Mouse (Mus musculus): ENCODE measurements at regions not wholly inside any gene's neighbourhood (a gene's known extent, or its start where the extent isn't known, plus 50 kb on each side); places are given as distances from the start of the nearest gene placed in this dataset.
A peak's percentile ranks its signal among the peaks of the same experiment; 100 is the strongest.

DNA sequence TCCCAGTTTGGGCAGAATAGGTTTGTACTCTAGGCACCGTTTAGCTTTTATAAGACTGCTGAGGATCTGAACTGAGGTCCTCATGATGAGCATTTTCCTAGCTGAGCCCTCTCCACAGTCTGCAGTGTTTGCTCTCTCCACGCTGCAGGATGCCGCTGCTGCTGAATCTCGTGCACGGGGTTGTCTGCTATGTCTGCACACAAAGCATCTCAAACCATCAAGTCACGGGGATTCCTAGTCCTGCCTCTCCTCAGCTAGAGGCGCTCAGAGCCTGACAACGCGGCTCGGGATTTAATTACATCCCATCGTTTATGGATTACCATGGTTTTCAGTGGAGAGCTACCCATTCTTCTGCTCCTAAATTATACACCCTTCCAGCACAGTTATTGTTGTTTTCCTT lies 175.6 kb downstream of the Rnf144b start:
- DNase-seq (ENCODE audit: low spot score), result no peak

DNA sequence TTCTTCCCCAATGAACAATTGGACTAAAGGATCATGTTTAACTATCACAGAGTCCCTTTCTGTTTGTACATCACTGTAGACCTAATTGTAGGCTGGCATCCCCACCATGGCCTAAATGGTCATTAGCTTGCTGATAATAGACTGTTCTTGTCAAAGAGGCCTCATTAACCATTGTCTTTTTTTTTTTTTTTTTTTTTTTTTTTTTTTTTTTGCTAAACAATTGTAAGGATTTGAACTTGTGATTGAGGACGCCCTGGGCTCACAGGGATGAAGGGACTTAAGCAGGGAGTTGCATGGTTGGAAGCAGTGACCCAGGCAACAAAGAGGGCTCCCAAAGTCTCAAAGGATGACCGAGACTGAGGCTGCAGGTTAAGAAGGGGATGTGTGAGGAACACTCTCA lies 178.0 kb downstream of the Rnf144b start:
- DNase-seq (ENCODE audit: low spot score), result no peak

DNA sequence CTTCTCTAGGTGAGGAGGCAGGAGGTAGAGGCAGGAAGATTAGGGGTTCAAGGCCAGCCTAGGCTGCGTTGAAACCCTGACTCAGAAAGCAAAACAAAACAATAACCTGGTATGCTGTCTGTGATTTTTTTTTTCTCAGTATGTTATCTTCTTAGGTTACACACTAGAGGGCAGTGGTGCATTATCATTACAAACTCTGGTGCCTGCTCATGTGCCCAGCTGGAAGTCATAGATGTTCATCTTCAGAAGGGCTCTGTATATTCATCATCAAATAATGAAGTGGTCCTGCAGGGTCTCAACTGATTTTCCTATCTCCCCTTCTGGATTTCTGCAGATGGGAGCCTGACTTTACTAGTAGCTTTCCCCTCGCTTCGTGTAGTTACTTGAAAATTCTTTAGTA lies 178.6 kb downstream of the Rnf144b start:
- DNase-seq (ENCODE audit: low spot score), result no peak

DNA sequence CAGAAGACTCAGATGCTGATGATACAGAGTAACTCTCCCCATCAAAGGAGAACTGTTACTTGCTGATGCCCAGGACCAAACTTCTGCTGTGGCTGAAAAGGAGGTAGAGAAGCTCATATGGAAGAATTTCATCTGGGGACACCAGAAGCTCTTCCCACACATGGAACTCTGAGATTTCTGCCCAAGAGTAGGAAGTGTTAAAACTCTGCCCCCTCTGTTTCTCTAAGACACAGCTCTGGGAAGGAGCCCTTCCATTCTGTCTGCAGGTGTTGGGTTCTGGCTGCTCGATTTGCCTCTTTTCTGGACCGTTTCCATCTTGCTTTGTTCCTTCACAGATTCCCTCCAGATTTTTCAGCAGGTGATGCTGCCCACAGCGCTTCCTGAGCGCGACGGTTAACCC lies 187.0 kb downstream of the Rnf144b start:
- DNase-seq (ENCODE audit: low spot score), result no peak

DNA sequence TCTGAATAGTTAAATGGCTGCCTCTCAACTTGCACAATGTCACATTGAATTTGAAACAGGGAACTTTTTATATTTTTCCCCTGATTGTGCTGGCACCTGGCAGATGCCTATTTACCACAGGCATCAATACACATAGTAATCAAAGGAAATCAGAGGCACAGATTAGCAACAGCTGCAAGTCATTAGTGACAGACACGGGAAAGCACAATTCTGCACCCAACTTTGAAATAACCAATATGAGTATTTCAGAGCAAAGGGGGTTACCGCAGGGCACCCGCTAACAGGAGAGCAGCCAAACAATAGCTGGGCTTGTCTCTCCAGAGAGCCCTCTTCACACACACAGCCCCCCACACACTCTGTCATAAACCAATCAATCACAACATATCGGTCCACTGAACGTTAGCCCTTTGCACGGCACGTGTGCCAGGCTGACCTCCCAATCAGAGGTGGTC lies 188.3 kb downstream of the Rnf144b start:
- no peak for DNase-seq (ENCODE audit: low spot score)

DNA sequence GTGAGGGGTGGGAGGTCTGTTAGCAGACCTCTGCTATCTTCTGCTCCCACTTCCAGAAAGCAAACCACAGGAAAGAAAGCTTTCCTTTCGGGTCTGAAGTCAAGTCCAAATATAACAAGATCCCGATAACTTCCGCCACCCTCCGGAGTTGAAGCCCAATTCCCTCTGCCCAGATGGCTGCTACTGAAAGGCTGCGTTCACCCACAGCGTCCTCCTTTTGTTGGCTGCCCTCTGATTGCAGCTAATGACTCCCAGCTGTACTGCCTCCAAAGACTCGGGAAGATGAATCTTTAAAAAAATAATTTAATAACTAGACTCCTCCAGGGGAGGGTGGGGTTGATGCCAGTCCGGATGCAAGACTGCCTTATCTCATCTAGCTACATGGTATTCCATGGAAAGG lies 197.1 kb downstream of the Rnf144b start:
- no peak for DNase-seq (ENCODE audit: low spot score)

DNA sequence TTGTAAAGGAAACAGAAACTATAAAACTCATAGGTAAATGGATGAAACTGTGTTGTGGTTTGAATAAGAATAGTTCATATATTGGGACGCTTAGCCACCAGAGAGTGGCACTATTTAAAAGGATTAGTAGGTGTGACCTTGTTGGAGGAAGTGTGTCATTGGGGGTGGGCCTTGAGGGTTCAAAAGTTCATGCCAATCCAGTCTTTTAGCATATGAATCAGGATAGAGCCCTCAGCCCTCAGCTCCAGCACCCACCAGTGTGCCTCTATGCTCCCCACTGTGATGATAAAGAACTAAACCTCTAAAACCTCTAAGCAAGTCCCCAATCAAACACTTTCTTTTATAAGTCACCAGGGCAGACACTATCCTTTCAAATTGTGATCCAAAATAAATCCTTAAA lies 199.4 kb downstream of the Rnf144b start:
- no peak for DNase-seq (ENCODE audit: low spot score)

DNA sequence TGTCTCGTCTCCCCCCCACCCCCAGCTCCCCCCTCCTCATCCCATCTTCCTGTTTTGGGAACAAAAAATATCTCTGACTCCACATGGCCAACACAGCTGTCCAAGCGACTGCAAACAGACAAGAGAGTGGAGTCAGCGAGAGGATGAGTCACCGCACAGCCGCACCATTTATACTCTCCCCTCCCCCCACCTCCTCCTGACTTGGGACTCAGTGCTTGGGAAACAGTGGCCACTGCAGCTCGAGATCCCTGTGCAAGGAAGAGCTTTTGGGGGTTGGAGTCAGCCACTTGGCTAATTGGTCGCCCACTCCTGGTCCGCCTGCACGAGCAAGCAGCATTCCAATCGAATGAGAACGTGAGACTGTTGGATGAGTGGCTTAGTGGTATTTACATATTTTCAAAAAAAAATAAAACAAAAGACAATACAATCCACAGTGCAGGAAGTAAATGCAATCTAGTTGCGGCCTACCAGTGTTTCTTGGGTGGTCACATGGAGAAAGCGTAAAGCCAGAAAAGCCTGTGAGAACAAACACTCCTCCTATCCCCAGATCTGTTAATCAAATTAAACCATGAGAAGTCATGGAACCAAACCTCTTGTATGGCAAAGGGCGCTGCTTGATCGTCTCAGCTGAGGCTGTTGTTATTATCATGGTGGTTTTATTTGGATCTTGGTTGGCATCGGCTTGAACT lies 213.7 kb downstream of the Rnf144b start:
- no peak for DNase-seq (ENCODE audit: low spot score)

DNA sequence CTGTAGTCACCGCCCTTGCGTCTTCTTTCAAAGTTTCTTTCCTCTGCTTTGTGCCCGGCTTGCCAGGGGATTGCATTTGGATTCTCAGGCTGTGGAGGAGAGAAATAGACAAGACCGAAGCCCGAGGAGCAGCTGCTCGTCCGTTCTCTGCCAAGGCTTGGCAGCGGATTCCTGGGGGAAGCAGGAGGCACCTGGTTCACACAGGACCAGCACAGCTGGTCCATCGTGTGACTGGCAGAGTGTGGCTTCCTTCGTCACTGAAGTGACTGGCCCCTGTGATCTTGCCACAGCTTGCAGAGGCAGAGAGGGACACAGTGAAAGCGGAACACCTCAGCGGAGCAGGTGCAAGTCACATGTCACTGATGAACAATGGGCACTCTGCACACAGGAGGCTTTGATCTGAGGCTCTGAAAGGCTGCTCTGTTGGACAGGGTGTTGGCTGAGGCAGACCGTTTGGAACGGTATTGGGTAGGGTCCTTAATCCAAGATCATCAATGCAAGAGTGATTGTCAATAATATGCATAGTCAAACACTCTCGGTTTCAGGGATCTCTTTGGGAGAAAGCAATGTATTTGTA lies 214.5 kb downstream of the Rnf144b start:
- DNase-seq (ENCODE audit: low spot score), result no peak

DNA sequence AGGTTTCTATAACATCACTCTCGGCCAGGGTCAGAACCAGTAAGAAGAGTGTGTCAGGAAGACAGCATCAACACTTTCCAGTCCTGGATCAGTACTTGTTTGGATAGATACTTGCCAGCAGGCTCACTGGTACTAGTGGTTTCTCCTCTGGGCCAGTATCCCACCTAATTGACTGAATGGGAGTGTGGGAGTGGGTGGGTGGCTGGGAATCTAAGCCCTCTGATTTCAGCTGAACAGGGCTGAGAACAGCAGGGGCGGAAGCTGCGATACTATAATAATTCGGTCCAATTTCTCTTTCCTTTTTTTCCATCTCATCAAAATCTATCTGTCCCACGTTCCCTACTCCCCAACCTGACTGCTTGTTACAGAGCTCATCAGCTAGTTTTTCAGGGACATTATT lies 217.0 kb downstream of the Rnf144b start:
- no peak for DNase-seq (ENCODE audit: low spot score)

DNA sequence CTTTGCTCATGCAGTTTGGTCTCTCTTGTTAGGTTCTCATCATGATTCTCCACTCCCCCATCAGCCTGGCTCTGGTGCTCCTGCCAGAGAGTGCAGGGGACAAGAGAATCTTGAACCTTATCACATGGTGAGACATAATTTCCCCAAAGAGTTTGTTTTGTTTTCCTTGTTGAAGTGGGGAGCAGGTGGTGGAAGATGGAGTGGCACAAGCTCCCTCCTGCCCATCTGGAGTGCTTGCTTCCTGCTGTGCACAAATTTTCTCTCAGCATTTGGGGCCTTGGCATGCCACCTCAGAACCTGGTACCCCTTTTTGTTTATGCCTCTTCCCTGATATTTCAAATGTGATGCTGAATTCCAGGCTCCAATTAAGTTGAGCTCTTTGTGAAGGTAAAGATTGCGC lies 219.9 kb downstream of the Rnf144b start:
- DNase-seq (ENCODE audit: low spot score), result no peak

DNA sequence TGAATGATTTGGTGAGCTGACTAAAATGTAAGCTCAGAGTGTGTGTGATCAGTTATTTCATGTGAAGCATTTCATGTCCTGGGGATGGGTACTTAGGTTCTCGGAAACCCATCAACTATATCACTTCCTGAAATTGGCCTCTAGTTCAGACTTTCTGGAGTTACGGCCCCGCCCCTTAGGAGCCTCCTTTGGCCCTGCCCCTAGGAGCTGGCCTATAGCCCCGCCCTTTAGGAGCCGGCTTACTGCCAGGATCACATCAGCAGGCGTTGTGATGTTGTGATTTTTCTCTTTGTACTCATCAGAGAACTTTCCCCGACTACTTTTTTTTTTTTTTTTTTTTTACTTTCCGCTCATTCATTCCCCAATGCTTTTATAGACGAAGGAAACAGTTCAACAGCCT lies 223.1 kb downstream of the Rnf144b start:
- DNase-seq (ENCODE audit: low spot score), result no peak

DNA sequence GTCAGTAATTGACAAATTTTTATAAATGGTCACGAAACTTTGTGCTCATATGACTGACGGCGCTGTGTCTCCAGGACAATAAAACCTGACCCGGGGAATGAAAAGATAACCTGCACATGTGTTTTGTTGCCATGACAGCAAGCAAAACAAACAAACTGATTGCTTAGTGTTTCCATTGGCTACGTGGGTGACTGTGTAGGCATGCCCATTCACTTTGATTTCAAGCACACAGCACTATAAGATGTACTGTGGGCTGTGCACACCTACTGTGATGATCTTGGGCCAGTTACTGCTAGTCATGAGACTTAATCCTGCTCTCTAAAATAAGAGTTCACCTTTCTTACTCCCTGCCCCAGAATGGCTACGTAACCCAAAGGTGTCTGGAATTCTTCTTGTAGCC lies 225.4 kb downstream of the Rnf144b start:
- no peak for DNase-seq (ENCODE audit: low spot score)

DNA sequence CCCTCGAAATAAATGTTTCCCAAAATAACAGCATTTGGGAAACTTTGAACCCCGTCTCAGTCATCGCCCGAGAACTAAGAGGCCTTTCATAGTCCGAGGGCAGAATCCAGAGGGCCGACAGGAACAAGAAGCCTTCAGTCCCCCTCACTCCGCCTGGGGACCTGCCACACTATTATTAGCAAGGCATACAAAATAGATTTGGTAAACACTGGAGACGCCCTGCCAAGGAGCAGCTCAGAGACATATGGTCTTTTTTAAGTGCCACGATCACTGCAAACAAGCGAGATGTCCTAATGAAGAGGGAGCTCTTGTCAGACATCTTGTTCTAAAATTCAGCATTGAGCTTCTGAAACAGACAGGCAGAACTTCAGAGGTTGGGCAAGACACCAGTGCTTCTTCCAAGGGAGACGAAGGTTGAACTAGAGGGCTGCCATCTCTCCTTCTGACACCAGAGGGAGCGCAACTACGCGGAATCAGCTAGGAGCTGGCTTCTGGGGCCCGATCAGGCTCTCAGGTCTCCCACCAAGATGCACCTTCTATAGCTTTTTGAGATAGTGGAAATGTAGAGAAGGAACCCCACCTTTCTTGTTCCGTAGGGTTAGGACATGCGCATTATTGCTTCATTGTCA lies 226.2 kb downstream of the Rnf144b start:
- DNase-seq (ENCODE audit: low spot score), result peak; percentile 34

DNA sequence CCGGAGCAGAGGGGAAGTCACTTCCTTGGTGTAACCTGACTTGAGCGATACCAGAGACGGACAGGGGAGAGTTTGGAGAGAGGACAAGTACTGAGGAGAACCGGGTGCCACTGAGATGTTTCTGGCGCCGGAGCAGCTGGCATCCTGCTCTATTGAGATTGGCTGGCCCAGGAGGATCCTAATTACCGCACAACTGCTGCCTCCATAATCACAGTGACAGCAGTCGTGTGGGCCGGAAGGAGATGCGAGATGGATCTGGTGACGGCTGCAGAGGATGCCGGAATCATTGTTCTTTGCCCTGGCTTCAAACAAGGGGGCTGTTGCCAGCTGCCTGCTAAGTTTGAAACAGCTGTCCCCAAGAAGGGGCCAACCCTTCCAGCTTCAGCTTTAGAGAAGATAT lies 232.0 kb downstream of the Rnf144b start:
- no peak for DNase-seq (ENCODE audit: low spot score)

DNA sequence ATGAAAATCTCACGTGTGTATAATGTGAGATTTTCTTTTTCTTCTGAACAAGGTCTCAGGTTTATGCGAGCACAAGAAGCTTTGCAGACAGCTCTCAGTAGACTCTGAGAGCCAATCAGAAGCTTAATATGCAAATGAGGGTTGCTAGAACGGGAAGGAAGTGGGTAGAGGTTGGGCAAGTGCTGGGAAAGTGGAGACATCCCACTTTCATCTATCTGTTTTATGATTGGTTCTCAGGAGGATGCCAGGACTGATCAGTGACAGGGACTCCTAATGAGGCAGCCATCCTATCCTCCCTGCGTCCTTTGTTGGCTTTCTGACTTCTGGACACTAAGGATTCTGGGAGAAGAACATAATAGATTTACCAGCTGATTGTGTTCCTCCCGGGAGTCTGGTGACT lies 232.7 kb downstream of the Rnf144b start:
- DNase-seq (ENCODE audit: low spot score), result no peak

DNA sequence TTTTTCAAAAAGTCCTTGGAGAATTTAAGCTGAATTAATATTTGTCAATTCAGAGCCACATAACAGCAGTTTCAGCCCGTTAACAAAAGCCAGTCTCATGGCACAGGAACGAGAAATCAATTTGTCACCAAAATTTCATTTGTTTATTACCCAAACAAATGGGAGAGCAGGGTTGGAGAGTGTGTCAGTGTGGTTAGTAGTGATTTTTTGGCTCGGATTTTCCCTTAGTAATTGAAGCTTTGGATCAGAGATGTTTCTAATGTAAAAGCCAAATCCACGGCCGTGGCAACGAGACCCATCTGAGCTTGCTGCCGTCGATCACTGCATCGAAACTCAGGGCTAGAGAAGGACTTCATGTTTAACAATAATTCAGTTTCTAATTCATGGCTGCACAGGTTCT lies 236.5 kb downstream of the Rnf144b start:
- DNase-seq (ENCODE audit: low spot score), result no peak

DNA sequence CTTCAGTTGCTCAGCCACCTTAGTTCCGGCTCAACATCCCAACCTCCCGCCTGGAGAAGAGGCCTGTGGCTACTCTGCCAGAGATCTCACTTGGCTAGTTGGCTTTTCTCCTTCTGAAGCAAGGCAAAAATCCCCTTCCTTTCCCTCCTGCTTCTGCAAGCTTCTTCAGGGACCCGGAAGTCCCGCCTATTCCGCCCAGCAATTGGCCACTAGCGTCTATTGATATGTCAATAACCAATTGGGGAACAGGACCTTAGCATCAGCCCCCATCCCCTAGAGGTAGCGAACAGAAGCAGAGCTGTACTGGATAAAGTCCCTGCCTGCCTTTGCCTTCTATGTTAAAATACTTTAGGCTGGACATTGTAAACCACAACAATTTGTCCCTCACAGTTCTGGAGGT lies 243.3 kb downstream of the Rnf144b start:
- DNase-seq (ENCODE audit: low spot score), result no peak

DNA sequence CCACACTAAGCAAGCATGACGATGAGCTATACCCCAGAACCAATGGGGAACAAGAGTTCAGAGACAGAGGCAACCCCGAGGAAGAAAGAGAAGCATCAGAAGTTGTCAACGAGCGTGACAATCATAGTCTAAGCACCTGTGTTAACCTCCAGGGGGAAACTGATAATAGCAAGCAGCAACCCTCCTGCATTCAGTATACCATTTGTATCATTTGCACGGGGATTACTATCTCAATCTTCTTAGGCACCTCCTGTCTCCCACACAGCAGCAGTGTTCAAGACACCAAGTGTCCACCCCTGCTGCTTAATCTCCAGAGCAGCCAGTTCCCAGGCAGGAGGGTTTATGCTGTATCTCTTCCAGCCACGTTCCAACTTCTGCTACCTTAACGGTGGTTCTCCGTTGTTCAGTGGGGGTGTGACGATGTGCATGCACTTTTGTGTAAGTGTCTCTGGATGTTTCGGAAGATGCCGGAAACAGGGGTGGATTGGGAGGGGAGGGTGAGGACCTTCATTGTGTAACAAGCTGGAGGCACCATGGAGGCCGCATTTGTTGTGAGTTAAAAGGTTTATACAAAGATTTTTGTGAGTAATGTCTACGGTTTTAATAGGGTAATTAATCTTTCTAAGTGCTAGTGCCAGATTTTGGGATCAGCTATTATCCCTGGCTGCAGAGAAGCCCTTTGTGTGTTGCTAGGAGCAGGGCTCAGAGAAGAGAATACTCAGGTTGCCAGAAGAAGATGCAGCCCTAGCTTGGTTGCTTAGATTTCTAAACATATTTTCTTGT lies 245.8 kb downstream of the Rnf144b start:
- DNase-seq (ENCODE audit: low spot score), result no peak

DNA sequence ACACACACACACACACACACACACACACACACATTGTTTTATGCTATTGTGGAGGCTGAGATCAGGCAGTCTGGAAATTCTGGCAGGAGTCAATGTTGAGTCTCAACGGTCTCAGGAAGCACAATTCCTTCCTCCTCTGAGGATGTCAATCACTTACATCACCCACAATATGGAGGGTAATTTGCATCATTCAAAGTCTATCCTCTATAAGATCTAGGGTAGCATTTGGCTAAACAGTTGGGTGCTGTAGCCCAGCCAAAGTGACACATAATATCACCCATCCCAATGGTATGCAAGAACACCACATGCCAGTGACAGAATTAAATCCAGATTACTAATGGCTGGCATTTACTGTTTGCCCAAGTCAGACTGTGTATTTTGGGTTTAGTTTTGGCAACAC lies 252.1 kb downstream of the Rnf144b start:
- no peak for DNase-seq (ENCODE audit: low spot score)

DNA sequence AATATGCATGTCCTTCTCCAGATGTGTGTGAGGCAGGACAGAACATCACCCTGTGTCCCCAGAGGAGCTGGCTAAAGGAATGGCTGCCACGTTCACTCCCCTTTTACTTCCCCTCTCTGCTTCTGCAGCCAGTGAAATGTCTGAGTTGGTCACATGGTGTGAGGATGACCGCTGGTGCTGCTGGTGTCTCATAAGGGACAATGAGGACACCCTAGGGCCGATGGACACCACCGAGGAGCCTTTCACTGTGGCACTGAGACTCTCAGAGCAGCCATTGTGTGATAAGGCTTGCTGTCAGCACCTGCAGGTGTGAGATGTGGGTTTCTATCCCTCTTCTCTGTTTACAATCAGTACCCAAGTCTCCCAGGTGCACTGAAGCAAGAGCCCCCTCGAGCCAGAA lies 268.6 kb downstream of the Rnf144b start:
- no peak for DNase-seq (ENCODE audit: low spot score)

DNA sequence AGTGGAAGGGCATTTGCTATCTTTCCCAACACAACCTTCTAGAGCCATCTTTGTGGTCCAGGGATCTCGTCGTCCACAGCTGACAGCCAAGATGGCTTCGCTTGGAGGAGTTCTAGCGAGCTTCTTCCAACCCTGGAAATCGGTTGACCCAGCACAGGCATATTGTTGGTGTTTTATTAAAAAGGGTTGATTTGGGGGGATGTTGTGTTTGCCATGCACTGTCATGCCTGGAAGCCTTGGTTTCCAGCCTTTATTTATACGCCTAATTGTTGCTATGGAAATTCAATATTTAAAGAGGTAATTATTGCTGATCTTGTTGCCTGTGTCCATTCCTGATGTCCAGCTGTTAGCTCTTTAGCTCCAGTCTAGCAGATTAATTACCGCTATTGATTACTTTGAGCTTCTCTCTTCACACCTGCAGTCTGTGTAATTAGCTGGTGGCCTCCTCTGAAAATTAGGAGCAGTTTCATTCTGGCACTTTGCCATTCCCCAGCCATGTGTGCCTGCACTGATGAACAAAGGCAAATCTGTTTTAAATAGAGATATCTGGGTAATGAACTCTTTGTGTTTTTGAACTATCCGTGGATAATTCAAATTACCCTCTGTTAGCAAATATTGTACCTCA lies 275.4 kb downstream of the Rnf144b start:
- no peak for DNase-seq (ENCODE audit: low spot score)

DNA sequence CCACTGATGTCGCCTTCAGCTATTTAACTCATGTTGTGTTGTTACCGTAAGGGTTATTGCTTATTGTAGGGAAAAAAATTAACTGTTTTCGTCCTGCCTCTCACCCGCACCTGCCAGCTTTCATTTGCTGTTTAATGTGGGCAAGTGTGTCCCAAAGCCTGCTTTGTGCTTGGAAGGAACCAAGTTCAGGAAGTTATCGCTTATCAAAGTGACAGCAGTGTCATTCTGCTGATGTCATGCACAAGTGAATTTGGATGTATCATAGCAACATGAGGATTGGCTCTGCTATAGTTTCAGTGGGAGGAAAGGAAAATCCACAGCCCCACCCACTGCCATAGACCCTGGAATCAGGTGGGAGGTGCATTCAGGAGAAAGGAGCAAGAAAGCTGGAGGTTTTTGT lies 276.5 kb downstream of the Rnf144b start:
- DNase-seq (ENCODE audit: low spot score), result no peak
